Mouse (Mus musculus) frontal cortex, adult 2 months (tissue): Measurements from ENCODE around the gene Leng1. TPM values are rescaled to one million over a fixed set of nuclear protein-coding genes. Genes with fewer than 3 reads are reported as not detected.

Experiments
- DNase-seq, 2 experiments: peaks; one replicate each; pipeline ENCODE4 v3.0.0; 2022; ENCODE audit warnings: low spot score in 1 of 2; ENCODE audit errors: extremely low spot score in 1 of 2
- polyA plus RNA-seq: library from polyadenylated mRNA; depleted of rRNA; stranded (reverse); fragments of >200 nt; gene quantifications from 2 replicates; pipeline ENCODE4 v1.2.3, GENCODE M21; 2012

Leng1 gene
- polyA plus RNA-seq, 1 experiment: 8.0 TPM

GRCm38 (mm10) chr7:3692987-3693808 lies 27.6 kb upstream of the Leng1 start, which contains the start of gene Mboat7:
TSS of gene Mboat7 (minus strand) at chr7:3693523.
- DNase-seq: peak; percentile 98 to 99

GRCm38 (mm10) chr7:3692382-3692986 lies 26.8 kb upstream of the Leng1 start, which contains the start of gene Tsen34:
TSS of gene Tsen34 (plus strand) at chr7:3692863.
- DNase-seq: no peak

GRCm38 (mm10) chr7:3691919-3692318 lies 26.3 kb upstream of the Leng1 start:
- no peak for DNase-seq

- no peak for DNase-seq
Observed at GRCm38 (mm10) chr7:3685400-3686187, 20.0 kb upstream of the Leng1 start.

GRCm38 (mm10) chr7:3684698-3685097 lies 19.1 kb upstream of the Leng1 start:
- DNase-seq: no peak

- peak in 1 of 2 experiments; percentile 52 for DNase-seq
Observed at GRCm38 (mm10) chr7:3683908-3684550, 18.4 kb upstream of the Leng1 start.

- DNase-seq: no peak
Observed at GRCm38 (mm10) chr7:3677342-3677741, 11.7 kb upstream of the Leng1 start, which contains the start of gene Tmc4. TSS of gene Tmc4 (minus strand) at chr7:3677553.

GRCm38 (mm10) chr7:3676371-3676770 lies 10.7 kb upstream of the Leng1 start:
- no peak for DNase-seq

- DNase-seq: no peak
Observed at GRCm38 (mm10) chr7:3675228-3675548, 9.5 kb upstream of the Leng1 start.

- peak; percentile 63 to 92 for DNase-seq
Observed at GRCm38 (mm10) chr7:3674507-3675227, 9.0 kb upstream of the Leng1 start.

- DNase-seq: no peak
Observed at GRCm38 (mm10) chr7:3666921-3667391, 1.3 kb upstream of the Leng1 start.

- no peak for DNase-seq
Observed at GRCm38 (mm10) chr7:3664524-3665214, 971 bp downstream of the Leng1 start.

- DNase-seq: no peak
Observed at GRCm38 (mm10) chr7:3658578-3658977, 7.1 kb downstream of the Leng1 start.

- peak in 1 of 2 experiments; percentile 29 for DNase-seq
Observed at GRCm38 (mm10) chr7:3656966-3657365, 8.7 kb downstream of the Leng1 start.

- DNase-seq: no peak
Observed at GRCm38 (mm10) chr7:3646641-3647040, 19.0 kb downstream of the Leng1 start.

- no peak for DNase-seq
Observed at GRCm38 (mm10) chr7:3646188-3646587, 19.5 kb downstream of the Leng1 start.

GRCm38 (mm10) chr7:3645488-3646025 lies 20.1 kb downstream of the Leng1 start:
- peak in 1 of 2 experiments; percentile 16 for DNase-seq

- DNase-seq: peak; percentile 99 to 100
Observed at GRCm38 (mm10) chr7:3644672-3645487, 20.8 kb downstream of the Leng1 start, which contains the start of gene Cnot3. TSS of gene Cnot3 (plus strand) at chr7:3645268.
